Mouse (Mus musculus): ENCODE data around the gene E130114P18Rik. TPM values are rescaled to one million over a fixed set of nuclear protein-coding genes. Genes with fewer than 3 reads are reported as not detected.

Gene E130114P18Rik
- polyA plus RNA-seq, 1 experiment from 2014 or later, result 1.6 TPM

DNA sequence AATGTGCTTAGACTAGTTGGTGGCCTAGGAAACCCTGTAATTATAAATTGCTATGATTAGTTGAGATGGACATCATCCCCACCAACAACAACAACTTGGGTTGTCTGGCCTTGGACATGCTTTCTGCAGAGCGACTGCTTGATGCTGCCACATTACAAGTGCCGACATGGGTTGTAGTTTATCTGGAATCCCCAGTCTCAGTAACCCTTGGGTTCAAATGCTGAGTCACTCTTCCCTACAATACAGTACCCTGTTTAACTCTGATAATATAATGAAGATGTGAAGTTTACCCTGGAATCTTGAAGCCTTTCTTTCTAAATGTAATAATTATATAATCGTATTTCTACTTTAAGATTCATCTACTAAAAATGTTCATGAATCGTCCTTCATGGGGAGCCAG is 49.4 kb downstream of the E130114P18Rik start:
- TF ChIP-seq CTCF (IDR thresholded peaks at IDR 0.05; ENCODE audit: low read depth), result no peak

DNA sequence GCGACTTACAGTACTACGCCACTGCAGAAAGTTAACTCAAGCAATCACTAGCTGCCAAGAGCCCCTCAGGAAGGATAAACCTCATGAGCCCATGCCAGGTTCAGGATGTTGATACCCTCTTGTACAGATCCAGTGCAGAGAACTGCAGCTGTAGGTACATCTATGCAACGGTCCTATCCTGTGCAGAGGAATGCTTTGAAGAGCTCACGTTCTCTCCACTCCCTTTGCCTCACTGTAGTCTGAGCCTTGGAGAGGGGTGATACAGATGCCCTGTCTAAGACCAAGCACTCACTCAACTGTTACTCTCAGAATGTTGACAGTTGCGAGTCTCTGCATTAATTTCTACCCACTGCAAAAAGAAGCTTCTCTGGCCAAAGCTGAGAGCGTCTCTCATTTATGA is 54.5 kb downstream of the E130114P18Rik start:
- no peak for ATAC-seq
- TF ChIP-seq CTCF (IDR thresholded peaks at IDR 0.05; ENCODE audit: low read depth), result no peak
- H3K4me1 ChIP-seq (replicated peaks; ENCODE audit: control insufficient read depth, insufficient read depth, low read length), result no peaks in the 10 kb centered on the region
- no peak overlapping the region for H3K9ac ChIP-seq (ENCODE audit: low read depth, low read length)
- no peaks in the 10 kb centered on the region for H3K36me3 ChIP-seq (ENCODE audit: control insufficient read depth, insufficient read depth)
- no peak overlapping the region for H3K27ac ChIP-seq (ENCODE audit: low read depth, low read length)
- H3K4me3 ChIP-seq (ENCODE audit: low read depth, low read length), result no peak overlapping the region
- H3K27me3 ChIP-seq (replicated peaks; ENCODE audit: control insufficient read depth, insufficient read depth, low read length), result no peaks in the 10 kb centered on the region
- 84% methylated on average over 6 of the region's 6 CpGs for WGBS
- H3K4me2 ChIP-seq (replicated peaks; ENCODE audit: low read depth), result no peak overlapping the region
- H3K9me3 ChIP-seq (ENCODE audit: control insufficient read depth), result no peaks in the 10 kb centered on the region

More for the DNA sequence above, 49.4 kb downstream of the E130114P18Rik start:
- no peak overlapping the region for H3K4me3 ChIP-seq (ENCODE audit: low read depth, low read length)
- H3K36me3 ChIP-seq (ENCODE audit: control insufficient read depth, insufficient read depth), result no peaks in the 10 kb centered on the region
- H3K9me3 ChIP-seq (ENCODE audit: control insufficient read depth), result no peaks in the 10 kb centered on the region
- ATAC-seq, result no peak
- H3K4me1 ChIP-seq (replicated peaks; ENCODE audit: control insufficient read depth, insufficient read depth, low read length), result no peaks in the 10 kb centered on the region
- no peaks in the 10 kb centered on the region for H3K27me3 ChIP-seq (replicated peaks; ENCODE audit: control insufficient read depth, insufficient read depth, low read length)
- H3K4me2 ChIP-seq (replicated peaks; ENCODE audit: low read depth), result no peak overlapping the region
- H3K27ac ChIP-seq (ENCODE audit: low read depth, low read length), result no peak overlapping the region
- WGBS, result 90% methylated on average over 4 of the region's 4 CpGs
- no peak overlapping the region for H3K9ac ChIP-seq (ENCODE audit: low read depth, low read length)

DNA sequence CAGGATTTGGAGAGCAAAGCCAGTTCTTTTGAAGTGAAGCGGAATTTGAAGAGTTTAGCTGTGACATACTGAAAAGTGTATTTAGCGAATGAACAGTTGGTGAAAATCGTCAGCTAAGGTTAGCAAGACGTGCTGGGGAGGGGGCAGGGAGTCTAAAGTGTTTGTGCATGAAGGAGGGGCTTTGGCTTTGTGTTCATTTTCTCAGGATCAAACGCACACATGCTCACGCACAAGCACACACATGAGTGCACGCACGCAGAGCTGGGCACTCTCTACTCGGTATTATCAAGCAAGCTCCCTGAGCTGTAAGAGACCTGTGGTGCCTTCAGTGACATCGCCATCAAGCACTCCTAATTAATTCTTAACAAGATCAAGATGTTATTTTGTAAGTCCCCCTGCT is 55.2 kb downstream of the E130114P18Rik start:
- ATAC-seq, result no peak
- H3K4me3 ChIP-seq (ENCODE audit: low read depth, low read length), result no peak overlapping the region
- no peak for TF ChIP-seq CTCF (IDR thresholded peaks at IDR 0.05; ENCODE audit: low read depth)
- no peak overlapping the region for H3K27ac ChIP-seq (ENCODE audit: low read depth, low read length)
- 77% methylated on average over 10 of the region's 10 CpGs for WGBS
- H3K9me3 ChIP-seq (ENCODE audit: control insufficient read depth), result no peaks in the 10 kb centered on the region
- no peak overlapping the region for H3K9ac ChIP-seq (ENCODE audit: low read depth, low read length)
- H3K27me3 ChIP-seq (replicated peaks; ENCODE audit: control insufficient read depth, insufficient read depth, low read length), result no peaks in the 10 kb centered on the region
- no peak overlapping the region for H3K4me2 ChIP-seq (replicated peaks; ENCODE audit: low read depth)
- no peaks in the 10 kb centered on the region for H3K36me3 ChIP-seq (ENCODE audit: control insufficient read depth, insufficient read depth)
- no peaks in the 10 kb centered on the region for H3K4me1 ChIP-seq (replicated peaks; ENCODE audit: control insufficient read depth, insufficient read depth, low read length)

DNA sequence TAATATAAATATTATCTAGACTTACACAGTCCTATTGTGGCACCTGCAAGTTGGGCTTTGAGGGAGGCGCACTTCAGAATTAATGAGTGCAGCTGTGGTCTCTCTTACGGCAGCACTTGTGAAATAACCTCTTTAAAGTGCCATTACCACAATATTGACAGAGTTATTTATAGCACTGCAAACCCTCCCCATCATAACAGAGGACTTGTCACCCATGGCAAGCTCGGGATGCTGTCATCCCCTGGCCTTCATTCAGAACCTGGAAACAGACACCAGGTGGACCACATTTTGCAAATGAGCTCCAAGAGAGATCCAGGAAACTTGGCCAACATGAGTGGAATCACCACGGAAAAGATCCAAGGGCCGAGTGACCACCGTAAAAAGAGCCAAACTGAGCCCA is 63.3 kb downstream of the E130114P18Rik start:
- Histone ChIP-seq H3K36me3 (ENCODE audit: control insufficient read depth, insufficient read depth) (no peaks in the 10 kb centered on the region), H3K4me1 (replicated peaks; ENCODE audit: control insufficient read depth, insufficient read depth, low read length) (no peaks in the 10 kb centered on the region), H3K27me3 (replicated peaks; ENCODE audit: control insufficient read depth, insufficient read depth, low read length) (no peaks in the 10 kb centered on the region), H3K9ac (ENCODE audit: low read depth, low read length) (no peak overlapping the region), H3K27ac (ENCODE audit: low read depth, low read length) (no peak overlapping the region), H3K4me3 (ENCODE audit: low read depth, low read length) (no peak overlapping the region), H3K4me2 (replicated peaks; ENCODE audit: low read depth) (no peak overlapping the region), H3K9me3 (ENCODE audit: control insufficient read depth) (no peaks in the 10 kb centered on the region)
- TF ChIP-seq CTCF (IDR thresholded peaks at IDR 0.05; ENCODE audit: low read depth), result no peak
- 68% methylated on average over 6 of the region's 6 CpGs for WGBS
- ATAC-seq, result no peak

DNA sequence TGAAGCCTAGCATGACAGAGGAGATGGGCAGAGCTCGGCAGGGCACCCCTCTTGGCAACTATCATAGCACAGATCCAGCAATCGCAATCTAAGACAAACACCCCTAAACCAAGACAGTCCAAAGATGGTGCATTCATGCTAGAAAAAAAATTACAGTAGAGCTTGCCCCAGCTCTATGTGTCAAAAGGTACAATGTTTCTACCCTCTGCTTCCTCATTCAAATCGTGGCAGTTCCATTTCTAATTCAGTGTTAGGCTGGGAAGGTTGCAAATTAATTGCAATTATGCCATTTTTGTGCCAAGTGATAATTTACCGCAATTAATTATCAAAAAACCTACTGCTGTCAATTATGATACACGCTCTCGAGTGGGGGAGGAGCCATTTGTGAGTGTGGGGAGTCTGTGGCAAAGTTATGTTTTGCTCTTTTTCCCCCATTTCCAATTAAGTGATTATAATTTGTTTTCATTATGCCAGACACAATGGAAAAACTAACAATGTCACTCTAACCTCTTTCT is 63.7 kb downstream of the E130114P18Rik start:
- ATAC-seq, result no peak
- Histone ChIP-seq H3K27ac (ENCODE audit: low read depth, low read length) (no peak overlapping the region), H3K36me3 (ENCODE audit: control insufficient read depth, insufficient read depth) (no peaks in the 10 kb centered on the region), H3K4me1 (replicated peaks; ENCODE audit: control insufficient read depth, insufficient read depth, low read length) (no peaks in the 10 kb centered on the region), H3K27me3 (replicated peaks; ENCODE audit: control insufficient read depth, insufficient read depth, low read length) (no peaks in the 10 kb centered on the region), H3K9me3 (ENCODE audit: control insufficient read depth) (no peaks in the 10 kb centered on the region), H3K9ac (ENCODE audit: low read depth, low read length) (no peak overlapping the region), H3K4me3 (ENCODE audit: low read depth, low read length) (no peak overlapping the region), H3K4me2 (replicated peaks; ENCODE audit: low read depth) (no peak overlapping the region)
- WGBS, result 84% methylated on average over 6 of the region's 6 CpGs
- no peak for TF ChIP-seq CTCF (IDR thresholded peaks at IDR 0.05; ENCODE audit: low read depth)

DNA sequence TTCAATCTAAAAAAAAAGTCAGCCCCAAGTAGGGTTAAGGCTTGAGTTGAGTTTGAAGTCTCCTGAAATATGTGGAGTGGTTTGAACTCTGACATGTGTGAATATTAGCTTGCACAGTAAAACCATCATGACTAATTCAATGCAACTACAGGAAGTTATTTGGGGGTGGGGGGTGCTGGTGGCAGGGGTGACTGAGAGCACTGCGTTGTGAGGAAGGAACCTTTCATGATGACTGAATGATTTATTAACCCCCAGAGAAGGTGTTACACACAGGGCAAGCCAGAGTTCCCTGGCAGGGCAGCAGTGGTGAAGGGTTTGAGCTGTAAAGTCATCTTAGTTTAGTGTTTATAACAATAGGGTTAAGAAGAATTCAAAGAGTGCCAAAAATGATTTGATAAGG is 65.3 kb downstream of the E130114P18Rik start:
- H3K27ac ChIP-seq (ENCODE audit: low read depth, low read length), result no peak overlapping the region
- TF ChIP-seq CTCF (IDR thresholded peaks at IDR 0.05; ENCODE audit: low read depth), result no peak
- H3K9me3 ChIP-seq (ENCODE audit: control insufficient read depth), result no peaks in the 10 kb centered on the region
- H3K27me3 ChIP-seq (replicated peaks; ENCODE audit: control insufficient read depth, insufficient read depth, low read length), result no peaks in the 10 kb centered on the region
- no peak overlapping the region for H3K4me3 ChIP-seq (ENCODE audit: low read depth, low read length)
- 3% methylated on average over 1 of the region's 1 CpGs for WGBS
- H3K4me1 ChIP-seq (replicated peaks; ENCODE audit: control insufficient read depth, insufficient read depth, low read length), result no peaks in the 10 kb centered on the region
- H3K9ac ChIP-seq (ENCODE audit: low read depth, low read length), result no peak overlapping the region
- no peak overlapping the region for H3K4me2 ChIP-seq (replicated peaks; ENCODE audit: low read depth)
- no peak for ATAC-seq
- no peaks in the 10 kb centered on the region for H3K36me3 ChIP-seq (ENCODE audit: control insufficient read depth, insufficient read depth)
